Mouse (Mus musculus): Measurements from ENCODE around the gene Runx1.

GRCm38 (mm10) chr16:92629829-92630228, 196.1 kb downstream of the Runx1 start:
- TF ChIP-seq EP300 (IDR thresholded peaks at IDR 0.05; ENCODE audit: low read depth): no peak
- no peak for TF ChIP-seq CTCF (IDR thresholded peaks at IDR 0.05; ENCODE audit: low read depth)

Measured in liver, postnatal 0 days (tissue).